Mouse (Mus musculus) stomach, embryonic 15.5 days (tissue): ENCODE measurements around the gene Gorab. TPM values are rescaled to one million over a fixed set of nuclear protein-coding genes. Genes with fewer than 3 reads are reported as not detected.

ENCODE experiments used
- ATAC-seq: fragments of 200-750 bp; cut with Nextera tagmentation; 2 replicates; pipeline ENCODE4 v1.8.0; 2017; ENCODE audit warnings: low read depth, moderate number of reproducible peaks, moderate TSS enrichment; ENCODE audit not compliant: insufficient read depth, low FRiP score
- H3K27ac ChIP-seq: fragments of 300-500 bp; sonication (generic); 2 replicates; pipeline ENCODE4 v1.5.1; 2015; ENCODE audit warnings: mild to moderate bottlenecking, inconsistent platforms
- H3K27me3 ChIP-seq: fragments of 300-500 bp; sonication (generic); replicated peaks from 2 replicates; pipeline ENCODE4 v1.6.1; 2015; ENCODE audit warnings: inconsistent platforms
- H3K36me3 ChIP-seq: fragments of 300-500 bp; sonication (generic); 2 replicates; pipeline ENCODE4 v1.6.1; 2015; ENCODE audit warnings: inconsistent platforms
- H3K4me1 ChIP-seq: fragments of 300-500 bp; sonication (generic); 2 replicates; pipeline ENCODE4 v1.6.1; 2015; ENCODE audit warnings: inconsistent platforms
- H3K4me2 ChIP-seq: fragments of 300-500 bp; sonication (generic); 2 replicates; pipeline ENCODE4 v1.6.1; 2015; ENCODE audit warnings: mild to moderate bottlenecking, inconsistent platforms
- H3K4me3 ChIP-seq: fragments of 300-500 bp; sonication (generic); replicated peaks from 2 replicates; pipeline ENCODE4 v1.5.1; 2015; ENCODE audit warnings: inconsistent platforms
- H3K9ac ChIP-seq: fragments of 300-500 bp; sonication (generic); 2 replicates; pipeline ENCODE4 v1.6.1; 2015; ENCODE audit warnings: inconsistent platforms
- H3K9me3 ChIP-seq: fragments of 300-500 bp; sonication (generic); 2 replicates; pipeline ENCODE4 v1.6.1; 2016; ENCODE audit warnings: inconsistent platforms
- WGBS: fragments of 180-500 bp; shearing (Covaris S2); methylation state at CpG from one replicate; pipeline ENCODE4 v1.1.7; 2015; 5-methylcytosine and 5-hydroxymethylcytosine counted together
- polyA plus RNA-seq: library from polyadenylated mRNA; unstranded; fragments of >200 nt; fragmentation: Nextera tagmentation; extraction: Ambion mirVana; gene quantifications from 2 replicates; pipeline ENCODE4 v1.2.1, GENCODE M21; 2015

Gene Gorab
- polyA plus RNA-seq: 17.3 and 19.7 TPM in 2 replicates

DNA sequence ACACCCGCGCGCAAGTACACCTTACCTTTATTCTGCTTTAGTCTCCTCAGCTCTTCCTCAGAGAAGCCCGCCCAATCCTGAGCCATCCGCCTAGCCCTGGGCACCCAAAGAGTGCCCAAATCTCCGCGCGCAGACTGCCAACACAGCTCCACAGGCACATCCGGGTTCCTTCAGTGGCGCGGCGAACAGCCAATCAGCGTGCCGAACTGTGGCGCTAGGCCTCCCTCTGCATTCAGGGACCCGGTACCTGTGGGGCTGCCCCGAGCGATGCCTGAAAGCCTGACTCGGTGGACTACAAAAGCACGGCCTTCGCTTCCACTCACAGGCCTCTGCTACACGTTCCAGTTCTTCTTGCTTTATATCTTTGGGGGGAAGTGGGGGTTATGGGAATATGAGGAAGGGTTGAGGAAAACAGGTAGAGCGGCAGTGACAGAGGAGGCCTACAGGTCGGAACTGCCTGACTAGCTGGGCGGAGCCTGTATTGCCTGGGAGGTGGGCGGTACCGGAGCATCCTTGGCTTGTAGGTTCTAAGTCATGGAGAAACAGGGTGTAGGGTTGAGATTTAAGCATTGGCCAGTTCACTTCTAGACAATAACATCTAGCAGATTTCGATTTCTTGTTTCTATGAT, at the start of gene Gorab:
Gene Gorab (minus strand): TSS at position 172 of the 629 bp plus-strand sequence.
- peak within 1 kb of the TSS; percentile 65 for H3K4me2 ChIP-seq
- H3K27ac ChIP-seq: peak within 1 kb of the TSS; percentile 80
- no peaks in the 10 kb centered on the region for H3K36me3 ChIP-seq
- H3K4me1 ChIP-seq: 0 out of 2 replicates have a peak, but pooled peaks cover 3% of the 10 kb centered on the region
- H3K9ac ChIP-seq: peak within 1 kb of the TSS; percentile 55; the same call in 1 of the 2 replicates
- WGBS: under 1% methylated on average over 28 of the region's 28 CpGs
- no peaks in the 10 kb centered on the region for H3K27me3 ChIP-seq
- no peaks in the 10 kb centered on the region for H3K9me3 ChIP-seq
- peak within 1 kb of the TSS; percentile 79 for H3K4me3 ChIP-seq
- ATAC-seq: peak; percentile 100

- H3K9ac ChIP-seq: no peak overlapping the region
- 9% methylated on average over 3 of the region's 3 CpGs for WGBS
- no peak overlapping the region for H3K4me3 ChIP-seq
- no peaks in the 10 kb centered on the region for H3K36me3 ChIP-seq
- H3K27ac ChIP-seq: no peak overlapping the region
- H3K27me3 ChIP-seq: no peaks in the 10 kb centered on the region
- no peaks in the 10 kb centered on the region for H3K9me3 ChIP-seq
- H3K4me2 ChIP-seq: no peak overlapping the region
- ATAC-seq: no peak
- no peaks in the 10 kb centered on the region for H3K4me1 ChIP-seq
These were observed 40.4 kb upstream of the Gorab start for GRCm38 (mm10) chr1:163443832-163444231.

DNA sequence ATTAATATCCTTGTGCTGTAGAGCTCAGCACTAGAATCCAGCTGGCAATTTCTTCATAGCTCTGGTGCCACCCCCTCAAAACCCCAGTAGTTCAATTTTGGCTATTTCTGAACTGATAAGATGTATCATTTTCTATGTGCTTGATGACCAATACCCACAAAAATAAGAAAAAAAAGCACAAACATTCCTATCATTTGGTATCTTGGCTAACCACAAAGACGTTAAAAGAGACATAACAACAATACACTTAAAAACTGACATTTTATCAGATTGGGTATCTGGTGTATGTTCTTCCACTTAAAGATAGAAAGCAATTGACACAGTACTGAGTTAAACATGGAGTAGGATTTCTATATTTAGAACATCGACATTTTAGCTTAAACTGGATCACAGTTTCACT, 35.5 kb upstream of the Gorab start:
- Histone ChIP-seq H3K4me3 (no peak overlapping the region), H3K9ac (no peak overlapping the region), H3K27me3 (no peaks in the 10 kb centered on the region), H3K27ac (no peak overlapping the region), H3K4me1 (no peaks in the 10 kb centered on the region), H3K9me3 (no peaks in the 10 kb centered on the region), H3K4me2 (no peak overlapping the region), H3K36me3 (no peaks in the 10 kb centered on the region)
- 67% methylated on average over 2 of the region's 2 CpGs for WGBS
- ATAC-seq: no peak

DNA sequence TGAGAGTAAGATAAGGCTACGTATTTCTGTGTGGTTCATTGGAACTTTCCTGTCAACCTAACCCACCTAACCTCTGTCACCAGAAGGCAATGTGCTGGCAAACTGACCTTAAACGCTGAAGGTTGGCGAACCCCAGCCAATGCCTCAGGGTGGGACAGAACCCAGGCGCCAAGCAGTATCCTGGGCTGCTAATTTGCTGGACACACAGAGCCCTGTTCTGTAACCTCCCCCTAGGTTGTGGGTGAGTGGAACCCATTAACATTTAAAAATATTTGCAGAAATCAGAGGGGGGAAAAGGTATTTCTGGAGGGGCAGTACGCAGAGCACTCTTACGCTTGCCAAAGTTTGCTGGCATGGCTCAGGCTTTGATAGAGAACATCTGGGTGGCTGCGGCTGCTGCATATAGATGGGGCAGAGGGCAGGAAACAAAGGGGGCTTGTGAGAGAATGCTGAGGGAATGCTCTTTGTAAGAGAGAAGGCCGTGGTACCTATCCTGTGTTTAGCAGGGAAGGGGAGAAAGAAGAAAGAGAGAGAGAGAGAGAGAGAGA, 20.1 kb upstream of the Gorab start:
- H3K36me3 ChIP-seq: no peaks in the 10 kb centered on the region
- 49% methylated on average over 8 of the region's 8 CpGs for WGBS
- no peak overlapping the region for H3K9ac ChIP-seq
- no peaks in the 10 kb centered on the region for H3K9me3 ChIP-seq
- no peak overlapping the region for H3K4me2 ChIP-seq
- ATAC-seq: no peak
- no peaks in the 10 kb centered on the region for H3K27me3 ChIP-seq
- H3K27ac ChIP-seq: no peak overlapping the region
- H3K4me1 ChIP-seq: no peaks in the 10 kb centered on the region
- no peak overlapping the region for H3K4me3 ChIP-seq

DNA sequence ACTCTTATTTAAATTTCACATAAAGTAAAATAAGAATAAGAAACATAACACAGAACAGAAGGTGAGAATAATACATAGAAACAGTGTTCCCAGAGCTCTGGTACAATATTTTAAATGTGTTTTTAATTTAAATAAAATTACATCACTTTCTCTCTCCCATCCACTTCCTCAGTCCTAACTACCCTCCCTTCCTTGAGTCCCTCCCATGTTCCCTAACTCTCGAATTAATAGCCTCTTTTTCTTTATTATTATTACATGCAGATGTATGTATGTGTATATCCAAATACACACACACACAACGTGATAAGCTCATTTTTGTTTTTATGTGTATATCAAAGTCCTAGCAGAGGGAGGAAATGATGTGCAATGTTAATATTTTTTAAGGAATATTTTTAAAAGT, 13.7 kb upstream of the Gorab start:
- Histone ChIP-seq H3K4me2 (no peak overlapping the region), H3K9ac (no peak overlapping the region)
- WGBS: 62% methylated on average over 2 of the region's 2 CpGs

DNA sequence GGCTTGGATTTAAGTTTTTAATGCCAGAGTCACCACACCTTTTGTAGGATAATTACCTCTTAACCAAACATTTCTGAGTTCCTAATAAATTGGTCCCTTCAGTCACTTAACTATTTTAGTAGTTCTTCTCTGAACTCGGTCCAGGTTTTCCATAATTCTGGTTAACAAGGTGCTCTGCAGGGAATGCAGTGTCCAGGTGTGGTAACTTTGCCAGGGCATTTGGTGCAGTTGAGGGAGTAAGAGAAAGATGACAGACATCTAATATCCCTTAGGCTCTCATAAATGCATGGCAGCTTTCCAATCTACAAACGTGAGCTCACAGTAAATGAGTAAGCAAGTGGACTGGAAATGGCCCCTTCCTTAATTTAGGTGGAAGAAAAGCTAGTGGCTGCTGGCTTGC, 10.7 kb upstream of the Gorab start:
- Histone ChIP-seq H3K4me1 (no peaks in the 10 kb centered on the region), H3K27me3 (no peaks in the 10 kb centered on the region), H3K4me3 (no peak overlapping the region), H3K36me3 (no peaks in the 10 kb centered on the region), H3K27ac (no peak overlapping the region), H3K4me2 (no peak overlapping the region), H3K9me3 (no peaks in the 10 kb centered on the region), H3K9ac (no peak overlapping the region)
- 63% methylated on average over 2 of the region's 2 CpGs for WGBS
- ATAC-seq: no peak

More for the DNA sequence above, 13.7 kb upstream of the Gorab start:
- no peak for ATAC-seq
- H3K27me3 ChIP-seq: no peaks in the 10 kb centered on the region
- no peaks in the 10 kb centered on the region for H3K36me3 ChIP-seq
- no peak overlapping the region for H3K27ac ChIP-seq
- H3K9me3 ChIP-seq: no peaks in the 10 kb centered on the region
- H3K4me3 ChIP-seq: no peak overlapping the region
- H3K4me1 ChIP-seq: no peaks in the 10 kb centered on the region

DNA sequence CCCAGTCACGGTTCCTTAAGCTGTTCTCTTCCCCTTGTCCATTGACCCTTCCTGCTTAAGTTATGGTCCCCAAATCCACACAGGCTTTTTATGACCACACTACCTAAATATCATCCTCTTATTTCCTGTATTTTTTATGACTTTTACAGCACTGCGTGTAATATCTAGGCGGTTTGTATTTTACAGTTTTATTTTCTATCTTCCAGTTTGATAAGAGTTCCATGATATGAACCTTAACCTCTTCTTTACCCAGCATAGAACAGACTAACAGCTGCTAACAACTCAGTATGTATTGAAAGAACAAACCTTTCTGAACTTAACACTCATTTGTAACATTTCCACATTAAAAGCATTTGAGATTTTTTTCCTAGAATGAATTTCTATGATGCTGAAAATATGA, 2.7 kb upstream of the Gorab start:
- Histone ChIP-seq H3K9ac (no peak overlapping the region), H3K9me3 (no peaks in the 10 kb centered on the region), H3K4me2 (no peak overlapping the region), H3K27me3 (no peaks in the 10 kb centered on the region), H3K4me1 (0 out of 2 replicates have a peak, but pooled peaks cover 3% of the 10 kb centered on the region), H3K27ac (no peak overlapping the region), H3K4me3 (no peak overlapping the region), H3K36me3 (no peaks in the 10 kb centered on the region)
- no peak for ATAC-seq
- WGBS: 73% methylated on average over 3 of the region's 3 CpGs

- Histone ChIP-seq H3K4me1 (no peaks in the 10 kb centered on the region), H3K27me3 (no peaks in the 10 kb centered on the region), H3K36me3 (peaks cover 23% of the 10 kb centered on the region), H3K9me3 (no peaks in the 10 kb centered on the region), H3K4me3 (no peak overlapping the region), H3K9ac (no peak overlapping the region), H3K4me2 (no peak overlapping the region), H3K27ac (no peak overlapping the region)
- no peak for ATAC-seq
- WGBS: 69% methylated on average over 6 of the region's 6 CpGs
These were observed 12.1 kb downstream of the Gorab start for GRCm38 (mm10) chr1:163391321-163391720.

DNA sequence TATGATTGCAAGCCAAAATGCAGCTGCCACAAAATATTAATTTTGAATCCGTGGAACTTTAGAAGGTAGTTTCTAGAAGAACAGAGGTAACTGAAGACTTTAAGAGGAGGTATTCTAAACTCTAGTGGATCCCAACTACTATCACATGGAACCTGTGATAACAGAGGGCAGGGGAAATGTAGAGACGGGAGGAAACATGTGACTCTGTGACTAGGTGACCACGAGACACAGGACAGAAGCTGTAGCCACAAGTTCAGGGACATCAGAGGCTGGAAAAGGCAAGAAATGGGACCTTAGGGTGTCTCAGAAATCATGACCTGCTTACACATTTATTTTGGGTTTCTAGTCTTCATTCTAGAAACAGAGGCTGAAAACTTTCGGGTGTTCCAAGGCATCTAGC, 13.4 kb downstream of the Gorab start:
- peaks cover 24% of the 10 kb centered on the region for H3K36me3 ChIP-seq
- H3K9ac ChIP-seq: no peak overlapping the region
- no peaks in the 10 kb centered on the region for H3K27me3 ChIP-seq
- no peak overlapping the region for H3K27ac ChIP-seq
- no peak overlapping the region for H3K4me2 ChIP-seq
- 83% methylated on average over 4 of the region's 4 CpGs for WGBS
- H3K4me3 ChIP-seq: no peak overlapping the region
- H3K4me1 ChIP-seq: no peaks in the 10 kb centered on the region
- H3K9me3 ChIP-seq: no peaks in the 10 kb centered on the region
- no peak for ATAC-seq

DNA sequence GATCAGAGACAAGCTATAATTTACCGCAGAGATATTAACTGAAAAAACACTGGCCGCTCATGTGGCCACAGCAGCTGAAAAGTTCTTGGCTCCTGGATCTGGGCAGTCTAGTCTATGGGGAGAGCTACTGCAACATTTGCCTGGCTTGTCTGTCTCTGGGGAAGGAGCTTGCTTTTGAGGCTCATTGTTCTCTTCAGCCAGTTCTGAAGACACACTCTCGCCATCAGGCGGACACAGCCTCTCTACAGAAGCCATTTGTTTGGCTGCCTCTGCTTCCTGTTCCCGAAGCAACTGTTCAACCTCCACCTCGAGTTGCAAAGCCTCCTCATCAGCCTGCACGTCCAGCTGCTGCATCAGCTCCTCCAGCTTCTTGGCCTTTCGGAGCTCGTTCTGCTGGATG, 17.3 kb downstream of the Gorab start:
- Histone ChIP-seq H3K4me2 (no peak overlapping the region), H3K9ac (no peak overlapping the region), H3K36me3 (peaks cover 11% of the 10 kb centered on the region), H3K27me3 (no peaks in the 10 kb centered on the region), H3K27ac (no peak overlapping the region), H3K4me1 (no peaks in the 10 kb centered on the region), H3K9me3 (no peaks in the 10 kb centered on the region), H3K4me3 (no peak overlapping the region)
- ATAC-seq: no peak
- 85% methylated on average over 9 of the region's 9 CpGs for WGBS

- Histone ChIP-seq H3K9ac (no peak overlapping the region), H3K27ac (no peak overlapping the region), H3K4me3 (no peak overlapping the region), H3K36me3 (peaks cover 5% of the 10 kb centered on the region), H3K4me1 (no peaks in the 10 kb centered on the region), H3K4me2 (no peak overlapping the region), H3K9me3 (no peaks in the 10 kb centered on the region), H3K27me3 (no peaks in the 10 kb centered on the region)
- peak; percentile 43; the same call in 1 of the 2 replicates for ATAC-seq
- WGBS: 53% methylated on average over 5 of the region's 5 CpGs
These were observed 19.9 kb downstream of the Gorab start for GRCm38 (mm10) chr1:163383442-163384027.

GRCm38 (mm10) chr1:163382048-163382719, 21.3 kb downstream of the Gorab start:
- Histone ChIP-seq H3K4me3 (no peak overlapping the region), H3K9ac (no peak overlapping the region), H3K36me3 (peaks cover 5% of the 10 kb centered on the region), H3K4me2 (no peak overlapping the region), H3K9me3 (no peaks in the 10 kb centered on the region), H3K4me1 (no peaks in the 10 kb centered on the region), H3K27me3 (no peaks in the 10 kb centered on the region), H3K27ac (no peak overlapping the region)
- no peak for ATAC-seq
- WGBS: 85% methylated on average over 10 of the region's 10 CpGs
